Mouse (Mus musculus) gastrocnemius, postnatal 4 days (tissue): Measurements from ENCODE around the gene Egfl7. TPM values are rescaled to one million over a fixed set of nuclear protein-coding genes. Genes with fewer than 3 reads are reported as not detected.

ENCODE experiments used
- DNase-seq, 2 experiments: peaks; one replicate each; pipeline ENCODE4 v3.0.0; 2021 to 2022; ENCODE audit warnings: low spot score in 2 of 2, mixed read lengths in 2 of 2
- microRNA-seq: library from miRNA; unstranded; fragments of <30 nt; microRNA quantifications from one replicate; pipeline ENCODE4 v1.2.0, GENCODE M21; 2021
- total RNA-seq, 2 experiments: library from RNA; stranded (reverse); gene quantifications; 2 replicates each; pipeline ENCODE4 v1.2.3; 2021

Egfl7 gene
- total RNA-seq, 2 experiments from 2014 or later = 132 to 141 TPM

DNA sequence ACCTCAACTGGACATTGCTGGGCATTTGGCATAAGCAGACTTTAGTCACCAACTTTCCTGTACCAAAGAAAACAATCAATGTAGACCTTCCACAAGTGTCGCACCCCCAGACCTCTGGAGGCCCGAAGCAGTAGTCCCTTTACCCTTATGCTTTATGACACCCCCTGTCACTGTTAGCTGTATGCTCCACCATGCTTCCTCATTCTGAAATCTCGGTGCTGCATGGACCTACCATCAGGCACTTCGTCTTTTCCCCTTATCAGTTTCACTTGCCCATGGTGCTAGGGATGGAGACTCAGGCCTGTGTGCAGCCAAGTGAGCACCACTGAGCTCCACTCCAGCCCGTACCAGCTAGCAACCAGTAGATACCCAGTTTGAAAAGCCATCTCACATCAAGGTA, 58.2 kb downstream of the Egfl7 start:
- DNase-seq = no peak

DNA sequence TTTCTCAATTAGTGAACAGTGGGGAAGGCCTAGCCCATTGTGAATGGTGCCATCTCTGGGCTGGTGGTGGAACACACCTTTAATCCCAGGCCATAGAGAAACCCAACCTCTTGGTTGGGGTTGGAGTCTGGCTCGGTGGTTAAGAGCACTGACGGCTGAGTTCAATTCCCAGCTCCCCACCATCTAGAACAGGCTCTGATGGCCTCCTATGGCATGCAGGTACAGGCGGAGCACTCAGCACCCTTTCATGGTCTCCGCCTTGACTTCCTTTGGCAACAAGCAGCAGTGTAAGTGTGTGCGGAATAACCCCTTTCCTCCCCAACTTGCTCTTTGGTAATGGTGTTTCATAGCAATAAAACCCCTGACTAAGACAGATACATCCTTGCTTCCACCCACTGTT, 58.8 kb downstream of the Egfl7 start:
- no peak for DNase-seq

DNA sequence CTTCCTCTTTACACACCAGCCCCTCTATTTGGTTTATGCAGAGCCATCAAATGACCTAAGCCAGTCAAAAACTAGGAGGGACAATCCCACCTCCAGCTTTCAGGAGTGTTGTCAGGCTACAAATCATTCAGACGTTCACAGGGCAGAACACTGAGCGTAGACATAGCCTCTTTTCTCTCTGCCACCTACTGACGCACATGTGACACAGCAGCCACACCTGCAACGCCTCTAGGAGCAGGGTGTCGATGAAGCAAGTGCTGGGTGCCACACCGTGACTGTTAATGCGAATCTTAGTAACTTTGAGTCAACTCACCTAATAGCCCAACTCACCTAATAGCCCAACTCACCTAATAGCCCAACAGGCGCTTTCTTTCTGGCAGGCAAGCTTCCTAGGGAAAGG, 59.3 kb downstream of the Egfl7 start:
- DNase-seq = no peak

DNA sequence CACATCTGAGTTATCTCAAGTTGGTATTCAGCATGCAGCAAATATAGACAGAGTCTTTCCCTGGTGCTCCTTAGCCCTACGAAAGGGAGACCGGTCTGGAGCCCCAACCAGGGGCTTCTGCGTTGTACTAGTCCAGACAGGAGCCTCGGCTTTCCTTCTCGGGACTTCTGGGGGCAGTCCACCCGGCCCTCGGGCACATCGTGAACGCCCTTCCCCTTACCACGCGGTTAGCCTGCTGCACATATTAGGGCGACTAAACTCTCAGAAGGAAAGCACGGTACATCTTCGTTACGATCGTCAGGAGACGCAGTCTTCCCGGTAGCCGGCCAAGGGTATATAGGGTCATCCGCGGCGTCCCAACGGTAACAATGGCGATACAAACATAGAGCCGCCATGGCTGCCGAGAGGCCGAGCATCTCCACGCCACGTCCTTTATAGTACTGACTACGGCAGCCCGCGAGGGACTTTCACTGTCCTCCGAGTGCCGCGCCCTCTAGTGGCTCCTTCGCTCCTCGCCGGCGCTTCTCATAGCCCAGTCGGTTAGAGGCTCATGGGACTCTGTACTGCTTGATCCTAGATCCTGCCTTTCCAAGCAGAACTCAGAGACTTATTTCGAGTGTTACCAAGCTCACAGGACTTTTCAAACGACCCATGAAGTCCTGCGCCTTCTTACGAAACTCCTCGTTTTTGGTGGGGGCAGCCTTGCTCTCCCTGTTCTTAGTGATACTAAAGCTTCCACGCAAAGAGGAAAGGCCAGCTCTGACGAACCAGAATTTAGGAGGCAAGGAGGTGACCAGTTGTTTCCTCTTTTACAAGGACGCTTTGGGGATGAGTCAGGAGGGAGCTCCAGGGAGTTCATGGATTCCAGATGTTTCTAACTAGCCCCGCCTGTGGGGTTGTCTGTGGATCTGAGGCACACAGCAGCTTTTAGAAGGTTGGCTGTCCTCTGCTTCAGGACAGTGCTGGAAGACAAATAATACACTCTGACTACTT, 60.3 kb downstream of the Egfl7 start:
- DNase-seq = peak; percentile 98 to 99

DNA sequence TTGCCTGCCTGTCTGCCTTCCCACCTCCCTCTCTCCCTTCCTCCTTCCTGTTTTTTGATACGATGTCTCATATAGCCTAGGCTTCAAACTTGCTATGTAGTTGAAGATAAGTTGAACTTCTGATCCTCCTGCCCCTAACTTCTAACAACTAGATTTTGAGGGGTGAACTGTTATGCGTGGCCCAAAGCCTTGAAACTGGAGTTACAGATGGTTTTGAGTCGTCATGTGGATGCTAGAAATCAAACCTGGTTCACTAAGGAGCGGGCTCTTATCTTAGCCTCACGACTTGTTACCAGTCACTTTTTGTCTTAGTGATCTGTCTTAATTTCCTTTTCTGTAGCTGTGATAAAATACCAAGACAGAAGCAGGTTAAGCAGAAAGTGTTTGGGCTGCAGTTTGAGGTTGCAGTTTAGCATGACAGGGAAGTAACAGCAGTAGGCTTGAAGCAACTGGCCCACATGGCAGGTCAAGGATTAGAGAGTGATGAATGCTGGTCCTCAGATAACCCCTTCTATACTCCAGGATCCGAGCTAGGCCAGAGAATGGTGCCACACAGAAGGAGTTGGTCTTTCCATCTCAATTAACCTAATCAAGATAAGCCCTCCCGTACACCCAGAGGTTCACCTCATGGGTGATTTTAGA, 61.3 kb downstream of the Egfl7 start:
- no peak for DNase-seq

Small RNAs within 50 kb of the gene (microRNA-seq; reads per million reads assigned to microRNA genes)
- gene Mir126a (0.63 reads per million), gene Mir126b (not detected)

Other genes with a start within 250 kb of the Egfl7 start
- gene Dnlz, start 227.9 kb upstream of the Egfl7 start, total RNA-seq = 10 to 100 TPM; 18.5 to 21.0 TPM
- gene Card9, start 219.1 kb upstream of the Egfl7 start, total RNA-seq = 1 to 10 TPM; 1.6 to 1.8 TPM
- gene Snapc4, start 199.4 kb upstream of the Egfl7 start, total RNA-seq = 10 to 100 TPM; 20.6 to 22.2 TPM
- 10 to 100 TPM; 42.7 to 50.2 TPM for gene Entr1, start 190.7 kb upstream of the Egfl7 start, total RNA-seq
- gene Pmpca, start 190.7 kb upstream of the Egfl7 start, total RNA-seq = 100 to 1,000 TPM; 123 to 124 TPM
- 10 to 100 TPM; 12.5 to 13.2 TPM for gene Inpp5e, start 170.8 kb upstream of the Egfl7 start, total RNA-seq
- gene Sec16a, start 134.8 kb upstream of the Egfl7 start, total RNA-seq = 10 to 100 TPM; 40.9 to 45.4 TPM
- 10 to 100 TPM; 48.4 to 52.9 TPM for gene Notch1, start 63.4 kb upstream of the Egfl7 start, total RNA-seq
- gene Gm20532, start 6.6 kb downstream of the Egfl7 start, total RNA-seq = not detected
- gene Agpat2, start 24.4 kb downstream of the Egfl7 start, total RNA-seq = 10 to 100 TPM; 12.1 to 19.0 TPM
- gene Fam69b, start 48.4 kb downstream of the Egfl7 start, total RNA-seq = 1 to 10 TPM; 2.6 to 4.0 TPM
- gene Lcn4, start 91.3 kb downstream of the Egfl7 start, total RNA-seq = not detected